Mouse (Mus musculus) kidney, postnatal 0 days (tissue): ENCODE measurements around the gene Pan3. TPM values are rescaled to one million over a fixed set of nuclear protein-coding genes. Genes with fewer than 3 reads are reported as not detected.

Experiments used
- ATAC-seq: fragments of 200-750 bp; cut with Nextera tagmentation; replicated peaks from 2 replicates; pipeline ENCODE4 v1.8.0; 2017; ENCODE audit warnings: low read depth, moderate number of reproducible peaks, moderate TSS enrichment, moderate library complexity; ENCODE audit not compliant: low FRiP score
- DNase-seq: peaks from one replicate; pipeline ENCODE4 v3.0.0-alpha.2; 2016; ENCODE audit warnings: low spot score
- H3K27ac ChIP-seq: fragments of 300-500 bp; sonication (generic); 2 replicates; pipeline ENCODE4 v1.5.1; 2014; ENCODE audit warnings: mild to moderate bottlenecking
- H3K27me3 ChIP-seq: fragments of 300-500 bp; sonication (generic); 2 replicates; pipeline ENCODE4 v1.6.1; 2014; ENCODE audit warnings: low read length, mixed read lengths; ENCODE audit not compliant: insufficient read depth
- H3K36me3 ChIP-seq: fragments of 300-500 bp; sonication (generic); 2 replicates; pipeline ENCODE4 v1.6.1; 2014; ENCODE audit warnings: low read length, mixed read lengths; ENCODE audit not compliant: insufficient read depth
- H3K4me1 ChIP-seq: fragments of 300-500 bp; sonication (generic); replicated peaks from 2 replicates; pipeline ENCODE4 v1.6.1; 2014; ENCODE audit warnings: antibody characterized with exemption, low read length, mixed read lengths; ENCODE audit not compliant: insufficient read depth
- H3K4me2 ChIP-seq: fragments of 300-500 bp; sonication (generic); 2 replicates; pipeline ENCODE4 v1.6.1; 2014; ENCODE audit warnings: mild to moderate bottlenecking, low read length, moderate library complexity, mixed read lengths
- H3K4me3 ChIP-seq: fragments of 300-500 bp; sonication (generic); replicated peaks from 2 replicates; pipeline ENCODE4 v1.5.1; 2014; ENCODE audit warnings: low read depth, low read length
- H3K9ac ChIP-seq: fragments of 300-500 bp; sonication (generic); 2 replicates; pipeline ENCODE4 v1.6.1; 2014; ENCODE audit warnings: low read depth, low read length
- H3K9me3 ChIP-seq: fragments of 300-500 bp; sonication (generic); replicated peaks from 2 replicates; pipeline ENCODE4 v1.6.1; 2016; ENCODE audit warnings: low read length, inconsistent platforms, mixed read lengths
- CTCF ChIP-seq: IDR thresholded peaks from 2 replicates; pipeline ENCODE4 v1.5.1; 2016; ENCODE audit warnings: antibody characterized with exemption, low read depth, mild to moderate bottlenecking, moderate library complexity
- WGBS: fragments of 180-500 bp; shearing (Covaris S2); extraction: QIAGEN DNeasy Blood & Tissue Kit; methylation state at CpG from one replicate; pipeline ENCODE4 v1.1.7; 2014; 5-methylcytosine and 5-hydroxymethylcytosine counted together
- polyA plus RNA-seq: library from polyadenylated mRNA; unstranded; fragments of >200 nt; fragmentation: Nextera tagmentation; extraction: Ambion mirVana; gene quantifications from 2 replicates; pipeline ENCODE4 v1.2.1, GENCODE M21; 2015

Gene Pan3
- polyA plus RNA-seq, 1 experiment from 2014 or later, result 69.9 TPM

DNA sequence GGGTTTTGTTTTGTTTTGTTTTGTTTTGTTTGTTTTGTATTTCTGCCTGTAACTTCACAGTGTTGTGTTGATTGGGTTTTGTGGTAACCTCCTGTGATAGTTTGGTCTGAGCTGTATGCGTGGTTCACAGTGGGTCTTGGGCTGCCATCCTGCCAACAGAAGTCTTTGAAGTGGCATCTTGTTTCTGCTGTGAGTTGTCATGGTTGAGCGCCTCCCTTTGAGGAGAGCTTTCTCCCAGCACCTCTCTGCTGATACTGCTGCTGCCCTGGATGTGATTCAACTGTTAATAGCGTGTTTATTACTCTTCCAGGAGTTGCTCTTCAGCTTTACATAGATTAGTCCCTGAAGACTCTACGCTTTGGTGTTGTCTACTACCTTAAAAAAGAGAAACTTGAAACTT is 18.6 kb downstream of the Pan3 start:
- Histone ChIP-seq H3K4me2 (no peak overlapping the region), H3K4me1 (peaks cover 21% of the 10 kb centered on the region), H3K9ac (no peak overlapping the region), H3K27ac (peak overlapping the region; percentile 54), H3K4me3 (no peak overlapping the region), H3K36me3 (0 out of 2 replicates have a peak, but pooled peaks cover 7% of the 10 kb centered on the region), H3K9me3 (no peaks in the 10 kb centered on the region), H3K27me3 (no peaks in the 10 kb centered on the region)
- no peak for TF ChIP-seq CTCF
- 33% methylated on average over 4 of the region's 4 CpGs for WGBS
- DNase-seq (peak; percentile 56), ATAC-seq (peak; percentile 54; the same call in 1 of the 2 replicates)

DNA sequence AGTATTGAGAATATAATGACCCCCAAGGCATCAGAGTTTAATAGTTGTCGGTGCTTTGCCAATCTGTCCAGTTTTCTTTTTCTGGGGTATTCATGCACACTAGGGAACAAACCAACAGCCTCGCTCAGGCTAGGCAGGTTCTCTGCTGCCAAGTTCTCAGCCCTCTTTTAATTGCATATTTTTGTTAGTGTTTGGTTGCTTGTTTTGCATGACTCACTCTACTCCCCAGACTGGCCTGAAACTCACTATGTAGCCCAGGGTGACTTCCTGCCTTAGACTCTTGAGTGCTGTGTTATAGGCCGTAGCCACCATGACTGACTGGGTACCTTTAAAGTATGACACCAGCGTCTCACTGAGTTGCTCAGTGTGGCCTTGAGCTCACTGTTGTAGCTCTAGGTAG is 19.0 kb downstream of the Pan3 start:
- 41% methylated on average over 4 of the region's 4 CpGs for WGBS
- H3K27ac ChIP-seq, result peak overlapping the region; percentile 54
- peak; percentile 49; the same call in 1 of the 2 replicates for ATAC-seq
- no peak overlapping the region for H3K4me3 ChIP-seq
- no peaks in the 10 kb centered on the region for H3K9me3 ChIP-seq
- H3K9ac ChIP-seq, result no peak overlapping the region
- H3K4me2 ChIP-seq, result no peak overlapping the region
- no peak for TF ChIP-seq CTCF
- DNase-seq, result peak; percentile 51
- 0 out of 2 replicates have a peak, but pooled peaks cover 7% of the 10 kb centered on the region for H3K36me3 ChIP-seq
- H3K27me3 ChIP-seq, result no peaks in the 10 kb centered on the region
- peaks cover 21% of the 10 kb centered on the region for H3K4me1 ChIP-seq

DNA sequence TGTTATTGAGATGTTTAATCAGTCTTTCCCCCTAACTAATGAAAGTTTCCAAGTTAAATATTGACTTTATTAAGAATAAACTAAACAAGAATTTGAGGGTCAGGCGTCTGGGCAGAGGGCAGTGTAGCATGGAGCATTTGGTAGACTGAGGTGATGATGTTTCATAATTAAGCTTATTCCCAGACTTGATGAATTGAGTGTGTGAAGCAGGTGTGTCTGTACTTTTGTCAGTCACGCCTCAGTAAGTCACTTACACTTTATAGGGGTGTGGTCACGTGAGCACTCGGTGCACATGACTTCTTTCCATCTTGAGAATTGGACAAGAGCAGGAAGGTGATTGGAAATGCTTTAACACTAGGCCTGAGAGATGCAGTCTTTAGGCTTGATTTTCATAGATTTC is 26.5 kb downstream of the Pan3 start:
- H3K4me3 ChIP-seq, result no peak overlapping the region
- H3K4me1 ChIP-seq, result no peaks in the 10 kb centered on the region
- 52% methylated on average over 4 of the region's 4 CpGs for WGBS
- no peak overlapping the region for H3K4me2 ChIP-seq
- H3K9ac ChIP-seq, result no peak overlapping the region
- H3K27me3 ChIP-seq, result no peaks in the 10 kb centered on the region
- peaks cover 12% of the 10 kb centered on the region for H3K36me3 ChIP-seq
- H3K27ac ChIP-seq, result no peak overlapping the region
- DNase-seq (no peak), ATAC-seq (peak; percentile 59)
- TF ChIP-seq CTCF, result no peak
- H3K9me3 ChIP-seq, result no peaks in the 10 kb centered on the region

DNA sequence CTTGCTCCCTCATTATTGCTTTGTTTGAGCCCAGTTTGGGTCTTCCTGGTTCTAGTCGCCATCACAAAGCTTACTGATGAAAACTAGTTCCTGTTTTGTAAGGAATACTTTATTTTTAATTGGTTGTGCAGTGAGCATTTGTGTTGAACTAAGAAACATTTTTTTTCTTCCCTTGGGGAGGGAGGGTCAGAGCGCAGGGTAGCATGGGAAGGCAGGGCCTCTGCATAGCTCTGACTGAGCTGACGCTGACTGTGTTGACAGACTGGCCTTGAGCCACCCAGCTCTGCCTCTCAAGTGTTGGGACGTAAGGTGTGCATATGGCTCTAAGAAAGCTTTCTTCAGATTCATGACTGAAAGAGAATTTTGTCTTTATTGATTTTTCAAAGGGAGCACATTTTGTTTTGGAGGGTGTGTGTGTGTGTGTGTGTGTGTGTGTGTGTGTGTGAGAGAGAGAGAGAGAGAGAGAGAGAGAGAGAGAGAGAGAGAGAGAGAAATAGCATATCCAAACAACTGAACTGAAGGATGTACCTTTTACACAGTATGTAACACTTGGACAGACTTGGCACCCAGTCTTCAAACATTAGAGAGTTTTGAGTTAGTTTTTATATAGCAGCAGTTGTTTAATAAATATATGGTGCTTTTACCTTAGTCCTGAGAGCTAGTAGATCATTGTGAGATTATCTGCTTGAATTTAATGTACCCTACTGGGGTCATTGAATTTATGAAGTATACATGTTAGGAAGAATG is 30.0 kb downstream of the Pan3 start:
- H3K4me3 ChIP-seq, result no peak overlapping the region
- H3K36me3 ChIP-seq, result peaks cover 1% of the 10 kb centered on the region; the same call in 1 of the 2 replicates
- 65% methylated on average over 4 of the region's 4 CpGs for WGBS
- H3K9me3 ChIP-seq, result no peaks in the 10 kb centered on the region
- no peaks in the 10 kb centered on the region for H3K27me3 ChIP-seq
- ATAC-seq (no peak), DNase-seq (no peak)
- no peak overlapping the region for H3K27ac ChIP-seq
- H3K9ac ChIP-seq, result no peak overlapping the region
- H3K4me2 ChIP-seq, result no peak overlapping the region
- H3K4me1 ChIP-seq, result no peaks in the 10 kb centered on the region
- no peak for TF ChIP-seq CTCF

DNA sequence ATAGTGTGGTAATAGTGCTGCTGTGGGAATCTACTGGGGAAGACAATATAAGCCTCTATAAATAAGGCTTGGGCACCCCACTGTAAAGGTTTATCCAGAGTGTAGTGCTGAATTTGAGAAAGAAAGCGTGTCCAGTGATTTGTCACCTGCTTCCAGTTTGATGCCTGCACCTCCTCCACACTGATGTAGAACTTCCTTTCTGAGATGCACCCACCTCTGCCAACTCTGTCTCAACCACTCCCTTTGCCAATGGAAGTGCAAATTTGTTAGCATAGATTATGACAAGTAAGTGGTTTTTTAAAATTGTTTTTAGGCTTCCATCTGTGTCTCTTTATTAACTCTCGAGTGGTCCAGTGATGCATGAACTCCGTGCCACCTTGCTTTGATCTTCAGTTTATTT is 33.3 kb downstream of the Pan3 start:
- DNase-seq (no peak), ATAC-seq (no peak)
- H3K4me3 ChIP-seq, result no peak overlapping the region
- no peaks in the 10 kb centered on the region for H3K36me3 ChIP-seq
- no peaks in the 10 kb centered on the region for H3K4me1 ChIP-seq
- H3K4me2 ChIP-seq, result no peak overlapping the region
- no peaks in the 10 kb centered on the region for H3K9me3 ChIP-seq
- H3K27ac ChIP-seq, result peak overlapping the region; percentile 57; the same call in 1 of the 2 replicates
- 50% methylated on average over 3 of the region's 3 CpGs for WGBS
- no peak overlapping the region for H3K9ac ChIP-seq
- no peaks in the 10 kb centered on the region for H3K27me3 ChIP-seq
- no peak for TF ChIP-seq CTCF

DNA sequence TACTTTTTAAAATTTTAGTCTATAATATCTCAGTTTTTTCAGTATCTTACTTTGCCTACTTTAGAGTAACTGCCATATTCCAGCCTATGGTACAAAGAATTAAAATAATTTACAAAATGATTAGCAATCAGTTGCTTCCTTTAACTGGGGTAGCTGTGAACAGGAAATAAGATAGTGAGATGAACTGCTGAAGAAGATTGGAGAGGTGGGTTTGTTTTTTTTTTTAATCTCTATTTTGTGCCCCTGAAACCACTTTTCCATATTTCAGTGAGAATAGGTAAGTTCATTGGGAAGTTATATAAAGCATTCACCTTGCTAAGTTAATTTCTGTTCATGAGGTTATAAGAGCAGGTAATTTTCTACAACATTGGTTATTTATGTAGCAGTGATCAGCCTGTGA is 36.4 kb downstream of the Pan3 start:
- no peak overlapping the region for H3K4me3 ChIP-seq
- no peak for DNase-seq
- no peak for TF ChIP-seq CTCF
- no peaks in the 10 kb centered on the region for H3K27me3 ChIP-seq
- no peaks in the 10 kb centered on the region for H3K36me3 ChIP-seq
- ATAC-seq, result no peak
- no peak overlapping the region for H3K9ac ChIP-seq
- H3K4me1 ChIP-seq, result no peaks in the 10 kb centered on the region
- no peak overlapping the region for H3K27ac ChIP-seq
- no peaks in the 10 kb centered on the region for H3K9me3 ChIP-seq
- H3K4me2 ChIP-seq, result no peak overlapping the region
